Mouse (Mus musculus) neural tube, embryonic 14.5 days (tissue): ENCODE data around the gene Pgm5. TPM values are rescaled to one million over a fixed set of nuclear protein-coding genes. Genes with fewer than 3 reads are reported as not detected.

Experiments
- ATAC-seq: fragments of 200-750 bp; cut with Nextera tagmentation; 2 replicates; pipeline ENCODE4 v1.8.0; 2017; ENCODE audit warnings: low read depth, mild to moderate bottlenecking, moderate TSS enrichment, moderate library complexity
- H3K27ac ChIP-seq: fragments of 300-500 bp; sonication (generic); 2 replicates; pipeline ENCODE4 v1.5.1; 2014; ENCODE audit warnings: low read depth, mild to moderate bottlenecking, control low read depth, low read length, moderate library complexity, mixed read lengths
- H3K27me3 ChIP-seq: fragments of 300-500 bp; sonication (generic); 2 replicates; pipeline ENCODE4 v1.6.1; 2014; ENCODE audit warnings: low read length; ENCODE audit not compliant: control insufficient read depth, insufficient read depth
- H3K36me3 ChIP-seq: fragments of 300-500 bp; sonication (generic); 2 replicates; pipeline ENCODE4 v1.6.1; 2014; ENCODE audit warnings: low read length, mixed read lengths; ENCODE audit not compliant: control insufficient read depth, insufficient read depth
- H3K4me1 ChIP-seq: fragments of 300-500 bp; sonication (generic); 2 replicates; pipeline ENCODE4 v1.6.1; 2014; ENCODE audit warnings: low read length; ENCODE audit not compliant: control insufficient read depth, insufficient read depth
- H3K4me2 ChIP-seq: fragments of 300-500 bp; sonication (generic); 2 replicates; pipeline ENCODE4 v1.6.1; 2014; ENCODE audit warnings: mild to moderate bottlenecking, low read depth, low read length, control low read depth
- H3K4me3 ChIP-seq: fragments of 300-500 bp; sonication (generic); 2 replicates; pipeline ENCODE4 v1.5.1; 2014; ENCODE audit warnings: low read depth, low read length, control low read depth, mixed read lengths
- H3K9ac ChIP-seq: fragments of 300-500 bp; sonication (generic); replicated peaks from 2 replicates; pipeline ENCODE4 v1.6.1; 2014; ENCODE audit warnings: low read depth, mild to moderate bottlenecking, control low read depth, low read length, mixed read lengths
- H3K9me3 ChIP-seq: fragments of 300-500 bp; sonication (generic); 2 replicates; pipeline ENCODE4 v1.6.1; 2016; ENCODE audit warnings: low read length; ENCODE audit not compliant: control insufficient read depth
- WGBS: fragments of 180-500 bp; shearing (Covaris S2); extraction: QIAGEN DNeasy Blood & Tissue Kit; methylation state at CpG from one replicate; pipeline ENCODE4 v1.1.7; 2014; 5-methylcytosine and 5-hydroxymethylcytosine counted together
- polyA plus RNA-seq: library from polyadenylated mRNA; unstranded; fragments of >200 nt; fragmentation: Nextera tagmentation; extraction: Ambion mirVana; gene quantifications from 2 replicates; pipeline ENCODE4 v1.2.1, GENCODE M21; 2014

Pgm5 gene
- polyA plus RNA-seq, 1 experiment from 2014 or later, result 3.4 TPM

DNA sequence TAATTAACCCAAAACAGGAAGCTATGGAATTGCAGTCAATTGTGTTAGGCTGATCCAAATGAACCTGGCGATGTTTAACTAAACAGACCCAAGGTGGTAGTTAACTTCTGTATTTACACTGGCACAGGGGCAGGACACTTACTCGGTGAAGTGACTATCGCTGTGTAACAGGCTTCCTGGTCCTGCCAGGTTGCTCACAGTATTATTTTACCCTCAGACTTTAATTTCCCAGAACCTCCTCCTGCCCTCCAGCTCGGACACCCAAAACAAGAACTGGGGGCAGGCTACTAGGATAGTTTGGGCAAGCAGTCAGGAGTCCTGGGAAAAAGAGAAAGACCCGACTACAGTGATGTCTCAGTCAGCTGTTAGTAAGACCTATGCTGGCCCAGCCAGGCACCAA, 68.8 kb downstream of the Pgm5 start:
- no peak for ATAC-seq
- Histone ChIP-seq H3K4me2 (no peak overlapping the region), H3K9ac (no peak overlapping the region), H3K9me3 (no peaks in the 10 kb centered on the region), H3K4me1 (no peaks in the 10 kb centered on the region), H3K27me3 (no peaks in the 10 kb centered on the region), H3K4me3 (no peak overlapping the region), H3K36me3 (no peaks in the 10 kb centered on the region), H3K27ac (no peak overlapping the region)
- 84% methylated on average over 5 of the region's 5 CpGs for WGBS

DNA sequence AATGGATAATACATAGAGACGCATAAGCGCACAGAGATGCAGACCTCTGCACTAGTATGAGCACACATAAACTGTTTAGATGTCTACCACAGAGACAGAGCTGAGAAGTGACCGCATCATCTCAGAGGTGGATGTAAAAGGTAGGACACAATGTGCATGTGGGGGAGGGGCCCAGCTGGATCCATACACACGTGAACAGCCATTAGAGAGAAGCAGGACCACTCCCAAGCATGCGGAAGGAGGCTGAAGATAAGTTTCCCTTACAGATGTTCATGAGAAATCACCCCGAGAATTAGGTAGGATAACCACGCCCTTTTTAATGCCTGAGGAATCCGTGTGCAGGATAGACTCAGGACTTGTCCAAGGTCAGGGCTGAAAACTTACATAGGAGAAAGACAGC, 75.8 kb downstream of the Pgm5 start:
- Histone ChIP-seq H3K4me2 (no peak overlapping the region), H3K4me1 (no peaks in the 10 kb centered on the region; the same call in 1 of the 2 replicates), H3K27ac (no peak overlapping the region), H3K27me3 (no peaks in the 10 kb centered on the region), H3K9me3 (no peaks in the 10 kb centered on the region), H3K4me3 (no peak overlapping the region), H3K36me3 (no peaks in the 10 kb centered on the region), H3K9ac (no peak overlapping the region)
- WGBS, result 89% methylated on average over 8 of the region's 8 CpGs
- ATAC-seq, result no peak

DNA sequence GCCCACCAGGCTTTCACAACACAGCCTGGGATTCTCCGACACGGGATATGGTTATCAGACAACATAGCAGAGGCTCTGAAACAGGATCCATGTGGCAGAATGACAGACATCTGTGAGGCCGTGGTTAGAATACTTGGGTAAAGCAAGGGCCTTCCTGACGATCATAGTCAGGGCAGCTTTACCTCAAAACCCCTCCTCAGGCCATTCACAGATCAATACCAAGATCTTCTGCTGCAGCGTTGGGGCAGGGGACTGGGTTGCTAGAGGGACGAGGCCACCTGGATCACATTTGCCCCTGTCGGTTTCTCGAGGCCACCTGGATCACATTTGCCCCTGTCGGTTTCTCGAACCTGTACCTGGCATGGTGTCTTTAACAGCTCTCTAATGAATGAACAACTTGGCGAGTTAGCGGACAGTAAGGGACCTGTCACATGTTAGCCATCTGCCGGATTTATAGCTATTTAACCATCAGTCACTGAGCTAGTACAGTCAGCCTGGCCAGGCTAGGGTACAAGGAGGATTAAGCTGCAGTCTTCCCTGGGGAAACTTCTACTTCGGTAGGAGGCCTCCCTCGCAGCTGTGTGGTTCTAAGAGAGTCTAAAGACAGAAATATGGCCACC, 76.5 kb downstream of the Pgm5 start:
- H3K4me3 ChIP-seq, result no peak overlapping the region
- no peak for ATAC-seq
- H3K27me3 ChIP-seq, result no peaks in the 10 kb centered on the region
- 75% methylated on average over 15 of the region's 15 CpGs for WGBS
- H3K9me3 ChIP-seq, result no peaks in the 10 kb centered on the region
- no peak overlapping the region for H3K9ac ChIP-seq
- no peaks in the 10 kb centered on the region for H3K36me3 ChIP-seq
- H3K27ac ChIP-seq, result no peak overlapping the region
- no peak overlapping the region for H3K4me2 ChIP-seq
- no peaks in the 10 kb centered on the region; the same call in 1 of the 2 replicates for H3K4me1 ChIP-seq

DNA sequence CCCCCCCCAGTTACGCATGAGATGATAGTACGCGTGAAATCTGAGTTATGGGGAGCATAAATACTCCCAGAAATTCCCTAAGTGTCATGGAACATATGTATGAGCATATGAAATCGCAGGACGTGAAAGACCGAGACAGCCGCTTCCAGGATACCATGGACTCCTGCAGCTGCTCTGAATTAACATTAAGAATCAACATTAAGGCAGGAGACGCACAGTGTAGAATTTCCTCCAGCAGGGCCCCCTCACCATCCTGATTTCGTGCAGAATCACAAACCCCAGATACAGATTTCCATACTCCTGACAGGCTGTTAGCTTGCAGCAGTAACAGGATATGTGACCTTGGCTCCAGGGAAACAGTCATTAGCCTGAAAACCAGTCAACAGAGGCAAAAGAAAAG, 77.9 kb downstream of the Pgm5 start:
- Histone ChIP-seq H3K27ac (no peak overlapping the region), H3K27me3 (no peaks in the 10 kb centered on the region), H3K36me3 (no peaks in the 10 kb centered on the region), H3K4me2 (no peak overlapping the region), H3K4me1 (no peaks in the 10 kb centered on the region; the same call in 1 of the 2 replicates), H3K9me3 (no peaks in the 10 kb centered on the region), H3K4me3 (no peak overlapping the region), H3K9ac (no peak overlapping the region)
- WGBS, result 44% methylated on average over 9 of the region's 9 CpGs
- ATAC-seq, result no peak

DNA sequence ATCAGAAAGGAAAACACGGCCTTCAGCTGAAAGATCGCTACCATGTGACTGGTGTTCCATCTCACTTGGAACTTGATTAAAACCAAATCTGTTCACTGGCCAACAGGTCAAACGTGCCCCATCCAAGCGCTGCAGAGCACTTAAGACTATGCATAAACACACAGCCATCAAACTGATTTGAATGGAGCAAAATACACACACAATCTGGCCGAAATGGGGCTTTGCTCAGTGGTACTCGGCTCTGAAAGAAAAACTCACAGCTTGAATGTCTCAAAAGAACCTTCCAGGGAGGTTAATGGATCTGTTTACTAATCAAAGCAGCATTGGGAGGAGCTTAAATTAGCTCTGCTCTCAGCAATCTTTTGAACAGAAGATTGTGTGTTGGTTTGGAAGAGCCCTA, 81.7 kb downstream of the Pgm5 start:
- Histone ChIP-seq H3K4me3 (no peak overlapping the region), H3K4me1 (no peaks in the 10 kb centered on the region; the same call in 1 of the 2 replicates), H3K4me2 (no peak overlapping the region), H3K9ac (no peak overlapping the region), H3K27me3 (no peaks in the 10 kb centered on the region), H3K9me3 (no peaks in the 10 kb centered on the region), H3K27ac (no peak overlapping the region), H3K36me3 (no peaks in the 10 kb centered on the region)
- ATAC-seq, result no peak
- WGBS, result 42% methylated on average over 6 of the region's 6 CpGs

DNA sequence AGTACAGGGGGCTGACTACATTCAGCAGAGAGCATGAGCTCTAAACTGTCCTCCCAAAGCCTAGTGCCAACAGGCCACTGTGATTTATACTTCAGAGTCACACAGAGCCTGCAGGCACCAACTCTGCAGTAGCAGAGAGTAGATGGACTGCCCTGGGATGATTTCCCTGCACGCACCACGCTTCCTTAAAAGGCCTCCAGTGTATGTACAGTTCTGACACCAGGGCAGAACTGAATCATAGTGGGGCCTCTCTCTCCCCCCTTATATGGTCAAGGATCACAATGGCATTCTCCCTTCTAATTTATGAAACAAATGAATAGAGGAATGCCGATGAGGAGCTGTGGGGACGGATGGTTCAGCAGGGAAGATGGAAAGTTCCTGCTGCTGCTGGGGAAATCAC, 91.3 kb downstream of the Pgm5 start:
- Histone ChIP-seq H3K4me3 (no peak overlapping the region), H3K27me3 (no peaks in the 10 kb centered on the region), H3K4me2 (no peak overlapping the region), H3K9ac (no peak overlapping the region), H3K36me3 (no peaks in the 10 kb centered on the region), H3K9me3 (no peaks in the 10 kb centered on the region), H3K27ac (no peak overlapping the region), H3K4me1 (no peaks in the 10 kb centered on the region)
- WGBS, result 57% methylated on average over 4 of the region's 4 CpGs
- ATAC-seq, result no peak

DNA sequence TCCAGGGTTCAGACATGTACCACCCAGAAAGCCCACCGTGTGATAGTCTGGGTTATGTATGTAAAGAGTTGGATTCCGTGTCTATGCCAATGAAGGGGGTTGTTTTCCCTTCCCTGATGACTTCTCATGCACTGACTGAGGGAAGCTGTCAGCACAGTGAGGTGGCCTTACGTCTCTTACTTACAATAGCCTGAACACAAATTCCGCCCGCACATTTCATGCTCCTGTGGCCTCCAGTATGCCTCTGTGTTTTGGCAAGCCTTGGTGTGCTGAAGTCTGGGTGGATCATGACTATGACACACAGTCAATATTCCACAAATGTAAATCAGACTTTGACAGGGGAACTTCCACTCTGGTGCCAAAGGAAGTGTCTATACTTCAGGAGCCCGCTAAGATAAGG, 94.3 kb downstream of the Pgm5 start:
- Histone ChIP-seq H3K36me3 (no peaks in the 10 kb centered on the region), H3K4me2 (no peak overlapping the region), H3K27ac (no peak overlapping the region), H3K4me3 (no peak overlapping the region), H3K9ac (no peak overlapping the region), H3K27me3 (no peaks in the 10 kb centered on the region), H3K9me3 (no peaks in the 10 kb centered on the region), H3K4me1 (no peaks in the 10 kb centered on the region)
- WGBS, result 91% methylated on average over 6 of the region's 6 CpGs
- ATAC-seq, result no peak

DNA sequence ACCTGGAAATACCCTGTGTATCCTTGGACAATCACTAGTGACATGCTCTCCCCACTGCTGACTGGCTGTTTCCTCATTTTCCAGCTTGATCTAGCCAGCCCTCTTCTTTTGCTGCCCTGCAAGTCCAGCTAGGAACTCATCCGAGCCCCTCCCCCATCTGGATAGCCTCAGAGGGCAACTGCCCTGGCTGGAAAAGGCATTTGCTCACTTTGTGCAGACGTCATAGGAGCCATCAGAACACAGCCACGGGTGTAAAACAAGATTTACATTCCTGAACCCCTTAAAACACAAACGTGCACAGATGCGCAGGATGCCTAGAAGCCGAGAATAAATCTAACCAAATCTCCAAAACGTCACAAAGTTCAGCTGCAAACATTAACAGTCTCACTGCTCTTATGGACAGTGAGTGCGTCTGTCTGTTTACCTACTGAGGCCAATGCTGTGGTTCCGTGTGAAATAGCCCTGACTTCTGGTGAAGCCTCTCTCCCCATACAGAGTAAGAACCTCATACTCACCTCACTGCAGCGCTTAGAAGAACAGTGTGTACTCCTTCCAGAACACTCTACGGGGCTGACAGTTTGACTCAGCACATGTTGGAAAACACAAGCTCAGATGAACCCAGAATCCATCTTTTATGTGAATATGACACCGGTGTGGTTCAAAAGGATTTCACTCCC, 99.0 kb downstream of the Pgm5 start:
- no peaks in the 10 kb centered on the region for H3K27me3 ChIP-seq
- WGBS, result 64% methylated on average over 12 of the region's 12 CpGs
- no peak overlapping the region for H3K4me2 ChIP-seq
- H3K27ac ChIP-seq, result no peak overlapping the region
- H3K36me3 ChIP-seq, result no peaks in the 10 kb centered on the region
- H3K9me3 ChIP-seq, result no peaks in the 10 kb centered on the region
- no peak overlapping the region for H3K9ac ChIP-seq
- no peak for ATAC-seq
- no peaks in the 10 kb centered on the region for H3K4me1 ChIP-seq
- no peak overlapping the region for H3K4me3 ChIP-seq

DNA sequence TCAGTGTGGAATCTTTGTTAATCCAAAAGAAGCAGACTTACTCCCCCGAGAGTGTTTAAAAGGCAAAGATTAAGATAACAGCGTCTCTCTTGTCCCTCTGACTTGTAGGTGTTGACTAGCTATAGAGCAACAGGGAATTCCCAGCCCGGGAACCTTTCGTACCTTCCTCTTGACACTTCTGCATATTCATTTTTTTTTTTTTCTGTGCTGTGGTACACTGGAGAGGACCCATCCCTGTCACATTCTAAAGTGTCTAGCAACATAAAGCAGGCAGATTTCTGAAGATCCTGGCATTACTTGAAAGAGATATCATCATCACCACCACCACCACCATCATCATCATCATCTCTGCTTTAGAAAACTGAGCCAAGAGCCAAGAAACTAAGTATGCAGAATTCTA, 105.0 kb downstream of the Pgm5 start:
- WGBS, result 87% methylated on average over 4 of the region's 4 CpGs
- H3K4me1 ChIP-seq, result peaks cover 3% of the 10 kb centered on the region; the same call in 1 of the 2 replicates
- H3K4me2 ChIP-seq, result no peak overlapping the region
- H3K9ac ChIP-seq, result no peak overlapping the region
- H3K9me3 ChIP-seq, result no peaks in the 10 kb centered on the region
- no peaks in the 10 kb centered on the region for H3K36me3 ChIP-seq
- H3K27me3 ChIP-seq, result no peaks in the 10 kb centered on the region
- ATAC-seq, result no peak
- H3K4me3 ChIP-seq, result no peak overlapping the region
- no peak overlapping the region for H3K27ac ChIP-seq
